Mouse (Mus musculus) kidney, postnatal 0 days (tissue): ENCODE results near the gene Ppp1r13b. TPM values are rescaled to one million over a fixed set of nuclear protein-coding genes. Genes with fewer than 3 reads are reported as not detected.
A peak's percentile ranks its signal among the peaks of the same experiment; 100 is the strongest.
"Not testable (repeated sequence)": the region's sequence is repeated elsewhere in the genome, so short reads cannot be mapped to it uniquely, and the experiment has no call there.

ENCODE experiments used
- ATAC-seq: fragments of 200-750 bp; cut with Nextera tagmentation; replicated peaks from 2 replicates; pipeline ENCODE4 v1.8.0; 2017; ENCODE audit warnings: low read depth, moderate number of reproducible peaks, moderate TSS enrichment, moderate library complexity; ENCODE audit not compliant: low FRiP score
- DNase-seq: peaks from one replicate; pipeline ENCODE4 v3.0.0-alpha.2; 2016; ENCODE audit warnings: low spot score
- H3K27ac ChIP-seq: fragments of 300-500 bp; sonication (generic); 2 replicates; pipeline ENCODE4 v1.5.1; 2014; ENCODE audit warnings: mild to moderate bottlenecking
- H3K27me3 ChIP-seq: fragments of 300-500 bp; sonication (generic); 2 replicates; pipeline ENCODE4 v1.6.1; 2014; ENCODE audit warnings: low read length, mixed read lengths; ENCODE audit not compliant: insufficient read depth
- H3K36me3 ChIP-seq: fragments of 300-500 bp; sonication (generic); 2 replicates; pipeline ENCODE4 v1.6.1; 2014; ENCODE audit warnings: low read length, mixed read lengths; ENCODE audit not compliant: insufficient read depth
- H3K4me1 ChIP-seq: fragments of 300-500 bp; sonication (generic); replicated peaks from 2 replicates; pipeline ENCODE4 v1.6.1; 2014; ENCODE audit warnings: antibody characterized with exemption, low read length, mixed read lengths; ENCODE audit not compliant: insufficient read depth
- H3K4me2 ChIP-seq: fragments of 300-500 bp; sonication (generic); 2 replicates; pipeline ENCODE4 v1.6.1; 2014; ENCODE audit warnings: mild to moderate bottlenecking, low read length, moderate library complexity, mixed read lengths
- H3K4me3 ChIP-seq: fragments of 300-500 bp; sonication (generic); replicated peaks from 2 replicates; pipeline ENCODE4 v1.5.1; 2014; ENCODE audit warnings: low read depth, low read length
- H3K9ac ChIP-seq: fragments of 300-500 bp; sonication (generic); 2 replicates; pipeline ENCODE4 v1.6.1; 2014; ENCODE audit warnings: low read depth, low read length
- H3K9me3 ChIP-seq: fragments of 300-500 bp; sonication (generic); replicated peaks from 2 replicates; pipeline ENCODE4 v1.6.1; 2016; ENCODE audit warnings: low read length, inconsistent platforms, mixed read lengths
- CTCF ChIP-seq: IDR thresholded peaks from 2 replicates; pipeline ENCODE4 v1.5.1; 2016; ENCODE audit warnings: antibody characterized with exemption, low read depth, mild to moderate bottlenecking, moderate library complexity
- WGBS: fragments of 180-500 bp; shearing (Covaris S2); extraction: QIAGEN DNeasy Blood & Tissue Kit; methylation state at CpG from one replicate; pipeline ENCODE4 v1.1.7; 2014; 5-methylcytosine and 5-hydroxymethylcytosine counted together
- polyA plus RNA-seq: library from polyadenylated mRNA; unstranded; fragments of >200 nt; fragmentation: Nextera tagmentation; extraction: Ambion mirVana; gene quantifications from 2 replicates; pipeline ENCODE4 v1.2.1, GENCODE M21; 2015

Ppp1r13b gene
- 14.6 and 16.7 TPM in 2 replicates for polyA plus RNA-seq

DNA sequence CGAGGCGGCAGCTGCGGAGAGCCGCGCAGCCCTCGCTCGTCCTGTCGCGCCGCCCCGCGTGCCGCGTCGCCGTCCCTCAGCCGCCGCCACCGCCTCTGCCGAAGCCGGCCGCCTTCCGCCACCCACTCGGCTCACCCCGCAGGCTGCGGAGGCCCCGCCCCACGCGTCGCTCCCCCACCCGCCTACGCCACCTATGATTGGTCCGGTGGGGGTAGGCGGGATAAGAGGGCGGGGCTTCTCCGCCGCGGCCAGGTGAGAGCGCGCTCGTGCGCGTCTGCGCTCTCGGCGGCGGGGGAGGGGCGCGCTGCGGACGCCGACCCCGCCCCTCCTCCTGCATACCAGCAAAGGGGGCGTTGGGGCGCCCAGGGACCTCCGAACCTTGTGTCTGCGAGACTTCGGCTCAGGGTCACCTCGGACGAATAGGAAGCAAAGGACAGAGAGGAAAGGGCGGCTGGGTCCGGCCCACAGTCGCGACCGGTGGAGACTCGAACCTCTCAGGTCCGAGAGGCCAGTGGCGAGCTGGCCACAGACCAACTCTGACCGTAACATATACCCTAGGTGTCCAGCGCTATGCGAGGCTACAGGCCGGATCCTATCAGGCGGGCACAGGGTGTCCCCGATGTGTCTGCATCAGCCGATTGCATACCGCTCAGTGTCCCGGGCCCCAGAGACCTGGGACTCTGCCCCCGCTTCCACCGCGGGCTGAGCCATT is at the start of gene Ppp1r13b:
TSS of gene Ppp1r13b (minus strand) at position 141 of the 712 bp plus-strand sequence.
- H3K27me3 ChIP-seq: no peaks in the 10 kb centered on the region
- TF ChIP-seq CTCF: no peak
- H3K27ac ChIP-seq: peak within 1 kb of the TSS; percentile 89
- peak within 1 kb of the TSS; percentile 91 for H3K9ac ChIP-seq
- peak within 1 kb of the TSS; percentile 85 for H3K4me3 ChIP-seq
- peaks cover 5% of the 10 kb centered on the region; the same call in 1 of the 2 replicates for H3K4me1 ChIP-seq
- peak within 1 kb of the TSS; percentile 92 for H3K4me2 ChIP-seq
- H3K36me3 ChIP-seq: no peaks in the 10 kb centered on the region
- under 1% methylated on average over 71 of the region's 80 CpGs for WGBS
- ATAC-seq: peak; percentile 94
- no peaks in the 10 kb centered on the region for H3K9me3 ChIP-seq
- peak; percentile 95 for DNase-seq

DNA sequence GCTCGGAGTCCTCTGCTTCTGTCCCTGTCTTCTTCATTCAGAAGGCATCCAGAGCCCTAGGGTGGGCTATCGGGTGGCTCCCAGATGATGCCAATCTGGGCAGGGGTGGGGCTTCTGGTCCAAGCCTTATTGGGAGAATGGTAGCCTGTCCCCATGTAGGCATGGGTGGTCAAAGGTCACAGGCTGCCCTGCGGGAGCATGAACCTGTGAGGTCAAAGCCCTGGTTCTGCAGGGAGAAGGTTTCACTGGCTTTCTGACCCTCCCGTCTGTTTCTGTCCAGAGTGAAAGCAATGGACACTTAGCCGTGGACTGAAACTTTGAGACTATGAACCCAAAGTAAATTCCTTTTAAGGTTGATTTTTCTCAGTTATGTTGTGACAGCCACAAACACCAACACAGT is 48.3 kb upstream of the Ppp1r13b start:
- H3K4me1 ChIP-seq: no peaks in the 10 kb centered on the region
- no peaks in the 10 kb centered on the region for H3K9me3 ChIP-seq
- WGBS: 80% methylated on average over 5 of the region's 5 CpGs
- H3K36me3 ChIP-seq: peaks cover 13% of the 10 kb centered on the region; the same call in 1 of the 2 replicates
- no peak for DNase-seq
- no peak for TF ChIP-seq CTCF
- ATAC-seq: no peak
- H3K27ac ChIP-seq: no peak overlapping the region
- H3K9ac ChIP-seq: no peak overlapping the region
- H3K27me3 ChIP-seq: no peaks in the 10 kb centered on the region
- H3K4me2 ChIP-seq: no peak overlapping the region
- H3K4me3 ChIP-seq: no peak overlapping the region

DNA sequence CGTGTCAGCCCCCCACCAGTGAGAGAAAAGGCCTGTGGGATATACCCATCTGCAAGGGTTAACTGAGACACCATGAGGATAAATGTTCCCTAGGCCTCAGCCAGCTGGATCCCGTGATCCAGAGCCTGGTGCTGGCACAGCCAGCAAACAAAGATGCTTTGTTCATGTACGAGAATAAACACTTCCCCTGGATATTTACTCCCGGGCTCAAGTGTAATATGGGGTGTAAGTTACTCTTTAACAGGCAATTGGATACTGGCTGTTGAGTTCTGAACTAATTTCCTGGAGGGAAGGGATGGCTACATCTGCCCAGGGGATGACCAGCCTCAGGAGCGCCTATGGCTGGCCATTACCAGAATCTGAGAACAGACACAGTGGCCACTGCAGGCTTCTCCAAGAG is 43.8 kb upstream of the Ppp1r13b start:
- WGBS: 32% methylated on average over 5 of the region's 5 CpGs
- no peak for DNase-seq
- no peaks in the 10 kb centered on the region for H3K36me3 ChIP-seq
- H3K4me3 ChIP-seq: no peak overlapping the region
- no peaks in the 10 kb centered on the region for H3K9me3 ChIP-seq
- H3K27ac ChIP-seq: peak overlapping the region; percentile 62
- no peak overlapping the region for H3K4me2 ChIP-seq
- TF ChIP-seq CTCF: no peak
- ATAC-seq: 0 out of 2 replicates have a peak, but pooled peaks have one; percentile 25
- no peaks in the 10 kb centered on the region for H3K4me1 ChIP-seq
- H3K9ac ChIP-seq: no peak overlapping the region
- H3K27me3 ChIP-seq: no peaks in the 10 kb centered on the region

- DNase-seq (no peak), ATAC-seq (no peak)
- H3K36me3 ChIP-seq: no peaks in the 10 kb centered on the region
- WGBS: 70% methylated on average over 5 of the region's 5 CpGs
- H3K27me3 ChIP-seq: no peaks in the 10 kb centered on the region
- H3K27ac ChIP-seq: no peak overlapping the region
- no peak overlapping the region for H3K4me2 ChIP-seq
- no peak overlapping the region for H3K9ac ChIP-seq
- peaks cover 1% of the 10 kb centered on the region; the same call in 1 of the 2 replicates for H3K4me1 ChIP-seq
- TF ChIP-seq CTCF: no peak
- H3K4me3 ChIP-seq: no peak overlapping the region
- no peaks in the 10 kb centered on the region for H3K9me3 ChIP-seq
Measured at GRCm38 (mm10) chr12:111950486-111950885, 42.6 kb upstream of the Ppp1r13b start.

DNA sequence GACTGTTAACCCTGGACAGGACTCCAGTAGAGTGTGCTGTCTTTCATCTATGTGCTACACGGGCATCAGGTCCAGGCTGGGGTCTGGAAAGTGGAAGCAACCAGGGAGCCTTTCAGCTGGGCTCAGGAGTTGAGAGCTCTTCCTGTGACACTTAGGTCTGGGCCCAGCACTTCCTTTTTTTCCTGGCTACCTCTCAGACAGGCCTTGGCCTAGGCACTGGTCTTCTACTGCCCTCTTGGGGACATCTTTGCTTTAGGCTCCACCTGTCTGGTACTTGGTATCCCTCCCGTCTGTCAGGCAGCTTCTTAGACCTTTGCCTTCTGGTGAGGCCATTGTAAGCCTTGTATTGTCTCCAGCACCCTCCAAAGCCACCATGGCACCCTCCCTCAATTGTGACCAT is 38.8 kb upstream of the Ppp1r13b start:
- H3K4me3 ChIP-seq: no peak overlapping the region
- H3K9me3 ChIP-seq: no peaks in the 10 kb centered on the region
- peak; percentile 27; the same call in 1 of the 2 replicates for ATAC-seq
- H3K4me2 ChIP-seq: no peak overlapping the region
- no peak overlapping the region for H3K9ac ChIP-seq
- no peaks in the 10 kb centered on the region for H3K36me3 ChIP-seq
- peak; percentile 84 for TF ChIP-seq CTCF
- peak; percentile 90 for DNase-seq
- H3K27ac ChIP-seq: peak overlapping the region; percentile 79
- WGBS: 47% methylated on average over 2 of the region's 2 CpGs
- H3K4me1 ChIP-seq: peaks cover 16% of the 10 kb centered on the region; the same call in 1 of the 2 replicates
- no peaks in the 10 kb centered on the region for H3K27me3 ChIP-seq

DNA sequence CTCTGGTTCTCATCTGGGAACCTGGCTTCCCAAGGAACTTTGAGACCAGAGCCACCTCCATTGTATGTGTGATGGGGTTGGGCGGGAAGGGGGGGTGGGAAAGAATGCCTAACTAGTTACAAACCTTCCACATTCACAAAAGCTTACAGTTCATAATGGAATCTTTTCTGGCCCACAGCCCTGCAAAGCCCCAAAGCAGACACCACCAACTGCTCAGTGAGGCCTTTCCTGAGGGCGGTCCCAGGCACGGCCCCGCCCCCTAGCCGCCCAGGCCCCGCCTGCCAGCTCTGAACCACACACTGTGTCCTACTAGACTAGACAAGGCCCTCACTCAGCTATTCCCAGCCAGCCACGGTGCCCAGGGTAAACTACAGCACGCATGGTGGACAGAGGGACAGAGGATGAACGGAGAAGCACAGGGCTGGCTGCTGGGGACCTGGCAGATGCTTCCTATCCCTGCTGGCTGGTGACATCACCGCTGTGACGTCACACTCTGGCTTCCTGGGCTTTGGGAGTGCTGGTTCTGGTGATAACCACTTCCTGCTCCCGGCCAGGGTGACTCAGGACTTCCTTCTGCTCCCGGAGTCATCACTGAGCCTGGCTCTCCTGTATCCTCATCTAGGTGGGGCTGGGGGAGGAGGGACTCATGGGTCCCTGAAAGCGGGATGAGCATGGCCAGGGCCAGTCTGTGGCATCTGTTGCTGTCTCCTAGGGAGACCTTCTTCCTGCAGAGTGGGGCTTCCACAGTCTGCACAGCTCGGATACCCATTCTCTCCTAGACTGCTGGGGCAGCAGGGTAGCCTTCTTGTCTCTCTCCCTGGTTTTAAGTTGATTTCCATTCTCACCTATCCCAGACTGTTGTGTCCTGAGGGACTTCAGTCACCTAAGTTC is 38.1 kb upstream of the Ppp1r13b start:
- not testable (repeated sequence) for H3K4me3 ChIP-seq, DNase-seq, H3K36me3 ChIP-seq, H3K27me3 ChIP-seq, H3K4me2 ChIP-seq, H3K9me3 ChIP-seq
- 43% methylated on average over 10 of the region's 15 CpGs for WGBS
- peak overlapping the region; percentile 90 for H3K27ac ChIP-seq
- 0 out of 2 replicates have a peak overlapping the region, but pooled peaks have one; percentile 18 for H3K9ac ChIP-seq
- ATAC-seq: peak; percentile 73
- H3K4me1 ChIP-seq: peaks cover 16% of the 10 kb centered on the region; the same call in 1 of the 2 replicates
